Mouse (Mus musculus): ENCODE measurements at regions not wholly inside any gene's neighbourhood (a gene's known extent, or its start where the extent isn't known, plus 50 kb on each side); places are given as distances from the start of the nearest gene placed in this dataset.

DNA sequence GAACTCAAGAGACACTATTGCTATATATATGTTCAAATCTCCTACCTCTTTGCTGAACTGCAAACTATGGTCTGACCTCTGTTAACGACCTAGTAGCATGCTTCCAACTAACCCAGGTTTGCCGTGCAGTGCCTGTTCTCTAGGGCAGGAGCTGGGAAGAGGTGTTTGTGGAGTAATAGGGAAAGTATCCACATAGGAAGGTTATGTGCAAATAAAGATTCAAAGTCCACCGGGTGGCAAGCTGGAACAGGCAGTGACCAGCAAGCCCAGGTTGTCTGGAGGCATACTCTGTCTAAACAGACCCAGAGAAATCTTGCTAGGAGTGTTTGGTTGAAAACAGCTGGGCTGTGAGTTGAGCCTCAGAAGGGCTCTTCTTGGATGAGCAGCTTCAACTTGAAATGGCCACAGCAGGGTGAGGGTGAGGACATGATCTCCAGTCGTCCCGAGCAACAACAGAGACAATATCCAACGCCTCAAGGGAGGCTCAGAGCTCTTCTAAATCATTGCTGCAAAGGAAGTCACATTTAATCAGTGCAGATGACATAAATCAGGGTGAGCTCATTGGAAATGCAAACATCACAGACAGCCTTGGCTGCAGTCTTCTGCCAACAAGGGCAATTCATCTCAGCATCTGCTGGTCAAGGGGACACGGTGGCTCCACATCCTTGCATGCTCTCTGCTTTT is 846.7 kb downstream of the Synb start:
- WGBS = 76% methylated on average over 7 of the region's 7 CpGs
- ATAC-seq (ENCODE audit: insufficient number of reproducible peaks, insufficient read depth, low FRiP score, low TSS enrichment, low read depth) = no peak

DNA sequence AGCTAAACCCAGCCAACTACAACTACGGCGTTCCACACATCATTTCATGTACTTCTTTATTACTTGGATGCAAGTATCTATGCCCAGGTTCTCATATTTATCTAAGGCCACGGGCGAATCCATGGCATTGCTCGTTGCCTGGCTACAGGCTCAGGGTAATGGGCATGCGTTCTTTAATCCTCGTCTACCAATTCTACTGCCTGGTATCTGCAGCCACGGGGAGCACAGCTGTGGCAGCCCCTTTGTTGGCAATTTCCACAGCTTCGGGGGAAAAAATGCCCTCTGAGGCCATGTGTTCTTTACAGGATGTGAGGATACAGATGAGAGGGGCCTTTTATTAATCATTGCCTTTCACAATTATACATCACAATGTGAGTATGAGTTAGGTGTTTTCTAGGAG is 860.8 kb downstream of the Synb start:
- Histone ChIP-seq H3K9me3 (no peaks in the 10 kb centered on the region), H3K27me3 (no peaks in the 10 kb centered on the region), H3K27ac (no peak overlapping the region), H3K9ac (no peak overlapping the region), H3K4me3 (no peak overlapping the region), H3K36me3 (no peaks in the 10 kb centered on the region), H3K4me2 (no peak overlapping the region), H3K4me1 (no peaks in the 10 kb centered on the region)
- no peak for ATAC-seq (ENCODE audit: insufficient number of reproducible peaks, insufficient read depth, low FRiP score, low TSS enrichment, low read depth)
- 84% methylated on average over 9 of the region's 9 CpGs for WGBS

More for the DNA sequence above, 846.7 kb downstream of the Synb start:
- Histone ChIP-seq H3K36me3 (no peaks in the 10 kb centered on the region), H3K4me1 (no peaks in the 10 kb centered on the region), H3K27ac (no peak overlapping the region), H3K4me2 (no peak overlapping the region), H3K4me3 (no peak overlapping the region), H3K9me3 (no peaks in the 10 kb centered on the region), H3K27me3 (no peaks in the 10 kb centered on the region), H3K9ac (no peak overlapping the region)

DNA sequence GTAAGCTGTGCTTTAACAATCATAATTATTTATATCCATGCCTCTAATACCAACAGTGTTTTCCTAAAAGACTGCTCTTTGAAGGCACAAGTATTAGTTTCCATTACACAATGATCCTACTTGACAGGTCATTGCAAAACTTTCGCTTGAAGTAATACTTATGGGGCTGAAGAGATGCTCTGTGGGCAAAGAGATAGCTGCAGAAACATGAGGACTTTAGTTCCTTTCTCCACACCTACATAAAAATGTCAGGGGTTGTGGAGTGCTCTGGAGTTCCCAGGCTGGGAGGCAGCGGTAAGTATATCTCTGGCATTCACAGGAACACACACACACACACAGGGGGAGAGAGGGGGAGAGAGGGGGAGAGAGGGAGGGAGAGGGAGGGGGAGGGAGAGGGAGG is 862.0 kb downstream of the Synb start:
- H3K4me1 ChIP-seq = no peaks in the 10 kb centered on the region
- no peak for ATAC-seq (ENCODE audit: insufficient number of reproducible peaks, insufficient read depth, low FRiP score, low TSS enrichment, low read depth)
- H3K9me3 ChIP-seq = no peaks in the 10 kb centered on the region
- H3K4me2 ChIP-seq = no peak overlapping the region
- 73% methylated on average over 2 of the region's 2 CpGs for WGBS
- H3K9ac ChIP-seq = no peak overlapping the region
- H3K27me3 ChIP-seq = no peaks in the 10 kb centered on the region
- no peaks in the 10 kb centered on the region for H3K36me3 ChIP-seq
- H3K27ac ChIP-seq = no peak overlapping the region
- H3K4me3 ChIP-seq = no peak overlapping the region

DNA sequence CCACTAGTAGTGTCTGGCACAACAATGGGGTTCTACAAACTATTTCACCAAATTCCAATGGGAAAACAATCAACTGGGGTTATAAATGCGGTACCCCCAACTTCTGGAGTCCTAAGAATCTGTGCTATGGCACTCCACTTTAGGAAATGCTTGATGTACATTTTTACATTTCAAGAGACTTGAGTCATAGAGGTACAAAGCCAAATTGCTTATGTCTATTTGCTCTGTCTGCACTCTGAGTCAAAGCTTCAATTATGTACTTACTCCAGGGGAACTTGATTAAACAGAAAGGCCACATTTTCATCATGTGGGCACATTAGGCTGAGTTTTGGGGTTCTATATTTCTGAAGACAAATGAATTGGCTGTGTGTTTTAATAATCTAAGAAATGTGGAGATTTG is 866.9 kb downstream of the Synb start:
- H3K36me3 ChIP-seq = no peaks in the 10 kb centered on the region
- no peaks in the 10 kb centered on the region for H3K4me1 ChIP-seq
- no peak for ATAC-seq (ENCODE audit: insufficient number of reproducible peaks, insufficient read depth, low FRiP score, low TSS enrichment, low read depth)
- H3K9me3 ChIP-seq = no peaks in the 10 kb centered on the region
- no peaks in the 10 kb centered on the region for H3K27me3 ChIP-seq
- 91% methylated on average over 1 of the region's 1 CpGs for WGBS
- no peak overlapping the region for H3K27ac ChIP-seq
- no peak overlapping the region for H3K4me3 ChIP-seq
- H3K4me2 ChIP-seq = no peak overlapping the region
- H3K9ac ChIP-seq = no peak overlapping the region

DNA sequence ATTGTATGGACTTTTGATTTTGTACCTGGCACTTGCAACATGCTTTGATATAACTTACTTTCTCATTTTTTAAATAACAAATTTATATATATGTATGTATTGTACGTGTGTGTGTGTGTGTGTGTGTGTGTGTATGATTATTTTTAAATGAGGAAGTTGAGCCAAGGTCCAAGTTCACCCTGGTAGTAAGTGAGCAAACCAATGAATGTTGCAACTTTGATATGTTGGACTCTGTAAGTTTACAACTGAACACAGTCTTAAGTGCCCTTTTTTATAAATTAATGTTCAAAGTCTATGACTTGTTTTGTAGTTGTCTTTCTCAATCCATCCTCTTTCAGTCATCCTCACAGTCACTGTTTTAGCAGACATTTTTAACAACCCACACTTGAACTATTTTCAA is 901.7 kb downstream of the Synb start:
- H3K9me3 ChIP-seq = no peaks in the 10 kb centered on the region
- no peak overlapping the region for H3K27ac ChIP-seq
- H3K4me3 ChIP-seq = no peak overlapping the region
- H3K4me2 ChIP-seq = no peak overlapping the region
- no peak for ATAC-seq (ENCODE audit: insufficient number of reproducible peaks, insufficient read depth, low FRiP score, low TSS enrichment, low read depth)
- H3K36me3 ChIP-seq = no peaks in the 10 kb centered on the region
- WGBS = 65% methylated on average over 1 of the region's 1 CpGs
- no peak overlapping the region for H3K9ac ChIP-seq
- no peaks in the 10 kb centered on the region for H3K4me1 ChIP-seq
- no peaks in the 10 kb centered on the region for H3K27me3 ChIP-seq

DNA sequence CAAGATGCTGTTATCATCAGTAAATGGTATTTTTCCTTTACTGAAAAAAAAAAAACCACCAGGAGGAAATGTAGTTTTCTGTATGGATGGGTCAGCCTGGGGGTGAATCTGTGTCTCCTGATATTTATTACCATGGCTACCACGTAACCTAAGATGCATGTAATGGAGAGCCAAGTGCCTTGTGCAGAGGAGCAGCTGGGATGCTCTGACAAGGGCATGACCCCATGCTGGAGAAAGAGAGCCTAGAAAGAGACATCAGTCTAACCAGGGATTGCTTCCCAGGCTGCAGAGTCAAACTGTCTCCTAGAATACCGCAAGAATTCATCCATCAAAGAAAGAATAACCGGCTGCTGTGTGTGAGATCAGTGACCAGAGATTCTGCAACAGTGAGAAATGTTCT is 902.2 kb downstream of the Synb start:
- Histone ChIP-seq H3K4me3 (no peak overlapping the region), H3K4me1 (no peaks in the 10 kb centered on the region), H3K4me2 (no peak overlapping the region), H3K36me3 (no peaks in the 10 kb centered on the region), H3K9me3 (no peaks in the 10 kb centered on the region), H3K9ac (no peak overlapping the region), H3K27me3 (no peaks in the 10 kb centered on the region), H3K27ac (no peak overlapping the region)
- 25% methylated on average over 3 of the region's 3 CpGs for WGBS
- ATAC-seq (ENCODE audit: insufficient number of reproducible peaks, insufficient read depth, low FRiP score, low TSS enrichment, low read depth) = no peak

DNA sequence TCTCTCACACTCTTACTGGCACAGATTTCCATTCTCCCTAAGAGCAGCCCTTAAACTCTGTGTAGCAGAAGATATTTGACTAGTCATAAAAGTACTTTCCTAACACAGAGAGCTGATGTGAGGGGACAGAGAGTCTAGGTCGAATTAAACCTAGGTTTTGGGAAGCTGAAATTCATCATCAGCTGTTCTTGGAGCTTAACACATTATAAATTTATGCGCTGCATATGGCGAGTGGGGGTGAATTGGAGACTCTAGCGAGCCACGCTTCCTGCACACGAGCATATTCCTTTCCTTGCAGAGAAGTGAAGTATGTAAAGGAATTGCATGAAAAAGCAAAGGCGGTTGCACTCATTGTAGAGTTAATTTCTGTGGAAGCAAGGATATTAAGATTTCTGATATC is 912.4 kb downstream of the Synb start:
- no peak overlapping the region for H3K9ac ChIP-seq
- H3K9me3 ChIP-seq = no peaks in the 10 kb centered on the region
- WGBS = 81% methylated on average over 7 of the region's 7 CpGs
- H3K4me3 ChIP-seq = no peak overlapping the region
- H3K27me3 ChIP-seq = no peaks in the 10 kb centered on the region
- H3K4me2 ChIP-seq = no peak overlapping the region
- ATAC-seq (ENCODE audit: insufficient number of reproducible peaks, insufficient read depth, low FRiP score, low TSS enrichment, low read depth) = no peak
- H3K36me3 ChIP-seq = no peaks in the 10 kb centered on the region
- no peak overlapping the region for H3K27ac ChIP-seq
- no peaks in the 10 kb centered on the region for H3K4me1 ChIP-seq

DNA sequence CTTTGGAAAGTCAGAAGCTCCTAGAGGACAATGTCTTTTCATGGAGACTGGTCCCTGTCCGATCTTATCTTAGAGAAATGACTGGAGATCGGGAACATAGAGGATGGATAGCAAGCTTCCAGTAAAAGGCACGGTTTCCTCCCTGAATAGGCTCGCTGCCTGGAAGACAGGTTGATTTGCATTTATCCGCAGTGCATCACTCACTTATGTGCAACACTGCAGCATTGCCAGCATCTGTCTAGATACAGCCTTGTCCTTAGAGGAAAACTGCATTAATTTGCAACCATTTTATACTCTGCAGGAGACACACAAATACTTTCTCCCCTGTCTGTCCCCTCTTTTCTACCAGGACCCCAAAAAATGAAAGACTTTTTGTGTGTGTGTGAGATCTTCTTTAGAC is 926.4 kb downstream of the Synb start:
- 86% methylated on average over 5 of the region's 5 CpGs for WGBS
- Histone ChIP-seq H3K36me3 (no peaks in the 10 kb centered on the region), H3K9me3 (no peaks in the 10 kb centered on the region), H3K27ac (no peak overlapping the region), H3K4me1 (no peaks in the 10 kb centered on the region), H3K27me3 (no peaks in the 10 kb centered on the region), H3K9ac (no peak overlapping the region), H3K4me3 (no peak overlapping the region), H3K4me2 (no peak overlapping the region)
- no peak for ATAC-seq (ENCODE audit: insufficient number of reproducible peaks, insufficient read depth, low FRiP score, low TSS enrichment, low read depth)

DNA sequence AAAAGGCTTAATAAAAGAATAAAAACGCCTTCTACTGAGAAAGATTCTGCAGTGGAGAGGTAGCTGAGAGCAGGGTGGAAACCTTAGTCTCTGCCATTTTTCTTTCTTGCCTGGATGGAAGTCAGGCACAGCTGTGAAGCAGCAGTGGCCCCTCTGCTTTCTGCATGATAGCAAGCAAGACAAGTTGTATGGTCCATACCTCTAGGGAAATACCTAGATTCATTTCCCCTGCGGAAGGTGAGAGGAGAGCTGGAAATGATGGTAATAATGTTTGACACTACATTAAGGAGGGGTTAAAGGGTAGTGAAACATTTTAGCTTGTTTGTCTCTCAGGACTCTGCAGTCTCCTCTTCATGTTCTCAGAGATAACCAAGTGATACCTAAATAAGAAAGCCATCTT is 930.2 kb downstream of the Synb start:
- Histone ChIP-seq H3K36me3 (no peaks in the 10 kb centered on the region), H3K4me3 (no peak overlapping the region), H3K9me3 (no peaks in the 10 kb centered on the region), H3K27ac (no peak overlapping the region), H3K9ac (no peak overlapping the region), H3K27me3 (no peaks in the 10 kb centered on the region), H3K4me2 (no peak overlapping the region), H3K4me1 (no peaks in the 10 kb centered on the region)
- ATAC-seq (ENCODE audit: insufficient number of reproducible peaks, insufficient read depth, low FRiP score, low TSS enrichment, low read depth) = no peak
- WGBS = 66% methylated on average over 2 of the region's 2 CpGs

DNA sequence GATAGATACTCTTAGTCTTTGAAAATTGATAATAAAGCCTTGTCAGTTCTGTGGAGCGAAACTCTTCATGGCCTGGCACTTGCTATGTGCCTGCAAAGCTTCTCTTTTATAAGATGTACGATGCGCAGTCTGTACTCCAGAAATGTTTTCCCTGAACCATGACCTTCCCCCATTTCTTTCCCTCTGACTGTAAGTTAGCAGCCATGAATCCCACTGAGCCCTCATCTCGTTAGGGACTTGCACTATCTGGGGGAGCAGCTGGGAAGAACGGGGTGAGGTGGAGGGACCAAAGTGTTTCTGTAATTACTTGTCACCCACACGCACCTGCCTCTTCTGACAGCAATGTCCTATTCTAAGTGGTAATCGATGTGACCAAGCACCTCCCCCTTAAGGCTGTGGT is 932.1 kb downstream of the Synb start:
- 69% methylated on average over 7 of the region's 7 CpGs for WGBS
- no peak for ATAC-seq (ENCODE audit: insufficient number of reproducible peaks, insufficient read depth, low FRiP score, low TSS enrichment, low read depth)

DNA sequence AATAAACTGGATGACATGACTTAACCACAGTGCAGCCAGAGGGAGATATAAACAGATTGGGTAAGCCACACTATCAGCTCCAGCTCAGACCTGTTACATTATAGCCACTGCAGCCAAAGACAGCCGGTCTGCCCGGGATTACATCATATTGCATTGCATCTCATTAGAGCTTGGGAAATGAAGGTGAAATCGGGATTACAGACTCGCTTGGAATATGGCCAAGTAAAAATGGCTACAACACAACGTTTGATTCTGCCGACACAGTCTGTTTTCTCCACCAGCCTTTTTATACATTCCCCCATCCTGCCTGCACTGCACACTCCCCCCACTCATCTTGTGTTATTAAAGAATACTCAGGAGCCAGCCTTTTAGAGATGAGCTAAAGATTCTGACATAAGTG is 932.6 kb downstream of the Synb start:
- no peaks in the 10 kb centered on the region for H3K9me3 ChIP-seq
- 61% methylated on average over 6 of the region's 6 CpGs for WGBS
- no peaks in the 10 kb centered on the region for H3K36me3 ChIP-seq
- H3K4me1 ChIP-seq = no peaks in the 10 kb centered on the region
- no peak overlapping the region for H3K4me2 ChIP-seq
- H3K27ac ChIP-seq = no peak overlapping the region
- H3K27me3 ChIP-seq = no peaks in the 10 kb centered on the region
- H3K9ac ChIP-seq = no peak overlapping the region
- no peak for ATAC-seq (ENCODE audit: insufficient number of reproducible peaks, insufficient read depth, low FRiP score, low TSS enrichment, low read depth)
- H3K4me3 ChIP-seq = no peak overlapping the region

More for the DNA sequence above, 932.1 kb downstream of the Synb start:
- Histone ChIP-seq H3K9ac (no peak overlapping the region), H3K27ac (no peak overlapping the region), H3K9me3 (no peaks in the 10 kb centered on the region), H3K4me1 (no peaks in the 10 kb centered on the region), H3K27me3 (no peaks in the 10 kb centered on the region), H3K4me2 (no peak overlapping the region), H3K36me3 (no peaks in the 10 kb centered on the region), H3K4me3 (no peak overlapping the region)

DNA sequence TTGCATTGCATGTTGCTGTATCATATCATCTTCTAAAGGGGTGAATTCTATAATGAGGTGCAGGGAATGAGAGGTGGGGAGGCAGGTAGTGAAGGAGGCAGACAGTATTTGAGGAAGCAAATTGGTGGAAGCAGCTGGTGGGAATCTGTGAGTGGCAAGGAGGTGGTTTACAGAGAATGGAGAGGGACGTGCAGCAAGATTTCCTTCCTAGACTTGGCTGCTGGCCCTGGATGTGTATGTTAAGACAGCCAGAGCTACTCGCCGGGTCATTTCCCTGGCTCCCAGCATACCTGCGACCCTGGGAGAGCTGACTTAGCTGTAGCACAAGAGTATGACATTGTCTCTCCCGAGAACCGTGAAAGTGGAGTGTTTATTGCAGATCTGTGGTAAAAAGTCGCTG is 937.7 kb downstream of the Synb start:
- Histone ChIP-seq H3K27me3 (no peaks in the 10 kb centered on the region), H3K4me1 (no peaks in the 10 kb centered on the region), H3K4me3 (no peak overlapping the region), H3K9ac (no peak overlapping the region), H3K4me2 (no peak overlapping the region), H3K9me3 (no peaks in the 10 kb centered on the region), H3K27ac (no peak overlapping the region), H3K36me3 (no peaks in the 10 kb centered on the region)
- ATAC-seq (ENCODE audit: insufficient number of reproducible peaks, insufficient read depth, low FRiP score, low TSS enrichment, low read depth) = no peak
- 72% methylated on average over 7 of the region's 7 CpGs for WGBS

DNA sequence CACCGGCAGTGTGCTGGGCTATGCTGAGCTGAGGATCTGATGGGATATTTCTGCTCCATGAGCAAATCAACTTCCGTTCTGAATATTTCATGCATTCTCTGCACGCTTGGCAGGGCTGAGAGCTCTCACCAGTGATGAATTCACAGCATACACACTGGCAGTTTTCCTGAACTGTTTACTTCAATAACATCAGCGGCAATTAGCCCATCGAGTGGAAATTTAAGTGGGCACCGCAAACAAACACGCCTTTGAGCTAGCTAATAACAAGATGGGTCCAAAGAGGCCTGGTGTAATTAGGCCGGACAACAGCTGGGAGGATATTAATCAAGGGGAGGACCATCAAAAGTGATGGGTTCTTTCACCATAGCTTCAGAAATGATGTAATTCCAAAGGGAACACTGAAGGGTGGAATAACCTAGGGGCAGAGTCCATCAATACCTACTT is 938.6 kb downstream of the Synb start:
- Histone ChIP-seq H3K36me3 (no peaks in the 10 kb centered on the region), H3K9me3 (no peaks in the 10 kb centered on the region), H3K9ac (no peak overlapping the region), H3K4me3 (no peak overlapping the region), H3K4me2 (no peak overlapping the region), H3K27ac (no peak overlapping the region), H3K27me3 (no peaks in the 10 kb centered on the region), H3K4me1 (no peaks in the 10 kb centered on the region)
- 75% methylated on average over 8 of the region's 8 CpGs for WGBS
- no peak for ATAC-seq (ENCODE audit: insufficient number of reproducible peaks, insufficient read depth, low FRiP score, low TSS enrichment, low read depth)

Data from embryonic facial prominence, embryonic 13.5 days (tissue).